Mouse (Mus musculus) stomach, embryonic 16.5 days (tissue): ENCODE data around the gene Map1b. TPM values are rescaled to one million over a fixed set of nuclear protein-coding genes. Genes with fewer than 3 reads are reported as not detected.
A peak's percentile ranks its signal among the peaks of the same experiment; 100 is the strongest.

Source experiments
- ATAC-seq: fragments of 200-750 bp; cut with Nextera tagmentation; 2 replicates; pipeline ENCODE4 v1.8.0; 2017; ENCODE audit warnings: moderate number of reproducible peaks, moderate TSS enrichment; ENCODE audit not compliant: insufficient read depth, low FRiP score
- H3K27ac ChIP-seq: fragments of 300-500 bp; sonication (generic); 2 replicates; pipeline ENCODE4 v1.5.1; 2014; ENCODE audit warnings: low read length
- H3K27me3 ChIP-seq: fragments of 300-500 bp; sonication (generic); 2 replicates; pipeline ENCODE4 v1.6.1; 2014; ENCODE audit warnings: low read length, control low read depth, mixed read lengths; ENCODE audit not compliant: control insufficient read depth, insufficient read depth
- H3K36me3 ChIP-seq: fragments of 300-500 bp; sonication (generic); 2 replicates; pipeline ENCODE4 v1.6.1; 2014; ENCODE audit warnings: low read length; ENCODE audit not compliant: control insufficient read depth, insufficient read depth
- H3K4me1 ChIP-seq: fragments of 300-500 bp; sonication (generic); 2 replicates; pipeline ENCODE4 v1.6.1; 2014; ENCODE audit warnings: low read length, control low read depth, mixed read lengths; ENCODE audit not compliant: control insufficient read depth, insufficient read depth
- H3K4me2 ChIP-seq: fragments of 300-500 bp; sonication (generic); 2 replicates; pipeline ENCODE4 v1.6.1; 2014; ENCODE audit warnings: low read depth, low read length, mixed read lengths
- H3K4me3 ChIP-seq: fragments of 300-500 bp; sonication (generic); replicated peaks from 2 replicates; pipeline ENCODE4 v1.5.1; 2014; ENCODE audit warnings: mild to moderate bottlenecking, low read length
- H3K9ac ChIP-seq: fragments of 300-500 bp; sonication (generic); 2 replicates; pipeline ENCODE4 v1.6.1; 2014; ENCODE audit warnings: low read length
- H3K9me3 ChIP-seq: fragments of 300-500 bp; sonication (generic); replicated peaks from 2 replicates; pipeline ENCODE4 v1.6.1; 2016; ENCODE audit warnings: low read length, control low read depth; ENCODE audit not compliant: control insufficient read depth
- WGBS: fragments of 180-500 bp; shearing (Covaris S2); extraction: QIAGEN DNeasy Blood & Tissue Kit; methylation state at CpG from one replicate; pipeline ENCODE4 v1.1.7; 2014; 5-methylcytosine and 5-hydroxymethylcytosine counted together
- polyA plus RNA-seq: library from polyadenylated mRNA; unstranded; fragments of >200 nt; fragmentation: Nextera tagmentation; extraction: Ambion mirVana; gene quantifications from 2 replicates; pipeline ENCODE4 v1.2.1, GENCODE M21; 2015

Map1b gene
- polyA plus RNA-seq, 1 experiment from 2014 or later = 134 TPM

GRCm38 (mm10) chr13:99384555-99385203 lies 131.7 kb downstream of the Map1b start:
- Histone ChIP-seq H3K4me2 (no peak overlapping the region), H3K9ac (no peak overlapping the region), H3K9me3 (no peaks in the 10 kb centered on the region), H3K36me3 (no peaks in the 10 kb centered on the region), H3K4me1 (no peaks in the 10 kb centered on the region), H3K27me3 (no peaks in the 10 kb centered on the region), H3K27ac (no peak overlapping the region; the same call in 1 of the 2 replicates), H3K4me3 (no peak overlapping the region)
- WGBS = 70% methylated on average over 7 of the region's 7 CpGs
- ATAC-seq = no peak

- Histone ChIP-seq H3K9me3 (no peaks in the 10 kb centered on the region), H3K4me3 (no peak overlapping the region), H3K9ac (no peak overlapping the region), H3K27me3 (no peaks in the 10 kb centered on the region), H3K27ac (no peak overlapping the region), H3K4me1 (no peaks in the 10 kb centered on the region), H3K36me3 (no peaks in the 10 kb centered on the region), H3K4me2 (no peak overlapping the region)
- ATAC-seq = no peak
- 63% methylated on average over 6 of the region's 6 CpGs for WGBS
These were observed 134.0 kb downstream of the Map1b start for GRCm38 (mm10) chr13:99382373-99382772.

- Histone ChIP-seq H3K27me3 (no peaks in the 10 kb centered on the region), H3K4me1 (no peaks in the 10 kb centered on the region), H3K27ac (no peak overlapping the region), H3K36me3 (no peaks in the 10 kb centered on the region), H3K4me2 (no peak overlapping the region), H3K9ac (no peak overlapping the region), H3K4me3 (no peak overlapping the region), H3K9me3 (no peaks in the 10 kb centered on the region)
- no peak for ATAC-seq
- WGBS = 81% methylated on average over 1 of the region's 1 CpGs
These were observed 138.1 kb downstream of the Map1b start for GRCm38 (mm10) chr13:99378223-99378622.

DNA sequence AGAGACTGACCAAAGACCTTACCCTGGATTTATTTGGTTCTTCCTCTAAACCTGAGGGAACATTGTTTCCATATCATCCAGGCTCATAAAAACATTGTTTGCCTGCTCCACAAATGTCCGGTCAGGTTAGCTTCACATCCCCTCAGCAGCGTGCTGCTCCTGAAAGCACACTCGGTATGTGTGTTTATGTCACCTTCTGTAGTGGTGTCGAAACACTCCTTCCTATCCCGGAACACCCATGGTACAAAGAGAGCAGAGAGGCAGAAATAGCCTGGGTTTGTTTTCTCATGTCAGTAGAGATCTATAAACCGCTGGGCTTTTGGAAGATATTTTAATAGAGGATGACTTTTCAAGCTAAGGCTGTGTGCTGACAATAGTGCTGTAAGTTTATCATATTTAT lies 139.3 kb downstream of the Map1b start:
- WGBS = 78% methylated on average over 6 of the region's 6 CpGs
- ATAC-seq = no peak
- Histone ChIP-seq H3K9ac (no peak overlapping the region), H3K9me3 (no peaks in the 10 kb centered on the region), H3K27ac (no peak overlapping the region), H3K36me3 (no peaks in the 10 kb centered on the region), H3K27me3 (no peaks in the 10 kb centered on the region), H3K4me2 (no peak overlapping the region), H3K4me1 (no peaks in the 10 kb centered on the region), H3K4me3 (no peak overlapping the region)

DNA sequence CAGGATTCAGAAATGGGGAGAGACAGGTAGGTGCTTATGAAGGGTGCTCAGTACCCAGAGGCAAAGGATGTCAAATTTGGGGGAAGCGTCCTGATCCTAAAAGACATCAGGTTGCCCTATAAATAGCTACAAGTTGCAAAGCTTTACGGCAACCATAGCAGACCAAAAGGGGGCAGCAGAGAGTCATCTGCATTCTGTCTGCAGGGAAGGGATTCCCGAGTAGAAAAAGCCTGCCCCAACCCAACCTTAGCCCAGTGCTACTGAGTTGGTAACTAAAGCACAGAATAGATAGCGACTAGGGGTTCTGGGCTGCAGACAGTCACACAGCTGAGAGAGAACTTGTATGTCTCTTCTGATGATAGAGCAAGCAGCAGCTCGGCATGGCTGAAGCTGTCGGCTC lies 140.8 kb downstream of the Map1b start:
- no peak overlapping the region for H3K4me3 ChIP-seq
- no peak for ATAC-seq

GRCm38 (mm10) chr13:99374191-99374590 lies 142.1 kb downstream of the Map1b start:
- no peak overlapping the region for H3K4me3 ChIP-seq
- H3K9ac ChIP-seq = no peak overlapping the region
- H3K9me3 ChIP-seq = no peaks in the 10 kb centered on the region
- 0 out of 2 replicates have a peak, but pooled peaks have one; percentile 25 for ATAC-seq
- H3K27me3 ChIP-seq = no peaks in the 10 kb centered on the region
- no peaks in the 10 kb centered on the region for H3K4me1 ChIP-seq
- WGBS = 63% methylated on average over 4 of the region's 4 CpGs
- no peak overlapping the region for H3K4me2 ChIP-seq
- no peak overlapping the region for H3K27ac ChIP-seq
- no peaks in the 10 kb centered on the region for H3K36me3 ChIP-seq

More for the DNA sequence above, 140.8 kb downstream of the Map1b start:
- Histone ChIP-seq H3K9me3 (no peaks in the 10 kb centered on the region), H3K4me1 (no peaks in the 10 kb centered on the region), H3K4me2 (no peak overlapping the region), H3K27me3 (no peaks in the 10 kb centered on the region), H3K9ac (no peak overlapping the region), H3K36me3 (no peaks in the 10 kb centered on the region), H3K27ac (no peak overlapping the region)
- 38% methylated on average over 6 of the region's 6 CpGs for WGBS

GRCm38 (mm10) chr13:99373684-99374083 lies 142.7 kb downstream of the Map1b start:
- H3K27ac ChIP-seq = no peak overlapping the region

More at GRCm38 (mm10) chr13:99373684-99374083, 142.7 kb downstream of the Map1b start:
- no peak for ATAC-seq
- H3K4me1 ChIP-seq = no peaks in the 10 kb centered on the region
- no peak overlapping the region for H3K4me2 ChIP-seq
- H3K27me3 ChIP-seq = no peaks in the 10 kb centered on the region
- no peak overlapping the region for H3K4me3 ChIP-seq
- no peaks in the 10 kb centered on the region for H3K9me3 ChIP-seq
- H3K36me3 ChIP-seq = no peaks in the 10 kb centered on the region
- WGBS = 63% methylated on average over 7 of the region's 7 CpGs
- no peak overlapping the region for H3K9ac ChIP-seq

Other genes with a start within 250 kb of the Map1b start
- 46.6 and 46.9 TPM in 2 replicates for gene Ptcd2, start 171.8 kb downstream of the Map1b start, polyA plus RNA-seq
- 56.1 and 56.4 TPM in 2 replicates for gene Mrps27, start 171.8 kb downstream of the Map1b start, polyA plus RNA-seq